ENCODE assay signal across 13 mouse cellular contexts in the genomic region with DNA sequence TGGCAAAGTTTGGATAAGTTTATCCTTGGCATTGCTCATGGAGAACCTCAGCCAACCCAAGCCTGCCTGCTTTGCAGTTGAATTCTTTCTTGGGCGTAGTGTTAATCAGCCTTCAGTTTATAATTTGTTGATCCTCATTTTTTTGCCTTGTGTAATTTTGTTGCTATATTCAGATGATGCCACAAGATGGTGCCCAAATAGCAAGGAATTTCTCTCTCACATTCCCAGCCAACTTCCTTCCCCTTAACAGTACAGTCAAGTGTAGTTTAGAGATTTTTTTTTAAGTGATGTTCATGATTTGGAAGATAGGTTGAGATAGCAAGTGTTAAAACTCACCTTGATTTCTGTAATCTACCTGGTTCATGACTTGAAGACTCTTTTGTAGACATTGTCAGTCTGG. TPM values are rescaled to one million over a fixed set of nuclear protein-coding genes. Genes with fewer than 3 reads are reported as not detected.
DNase-seq lines count a peak whose midpoint lies in the region; TF ChIP-seq lines count a peak whose summit lies in the region.
"Had no signal": no experiment of that assay in that cellular context is flagged by ENCODE, and none has a peak within 500 bp of the region (broad histone marks: within the 10 kb centered on the region; RNA-seq: fewer than 3 reads in every experiment).

No protein-coding gene starts in this region.

- intact Hi-C loops in gastrocnemius, adult 2 months (cut with DNase I) = loop anchor here (5.0 to 10.0 kb wide), 2 partner anchors 63 to 186 kb away; a partner anchor contains a TSS

- H3K27ac ChIP-seq in gastrocnemius, adult 2 months = no peak overlapping the region
- H3K27ac ChIP-seq in layer of hippocampus, adult 2 months = no peak overlapping the region
- H3K27ac ChIP-seq: liver, embryonic 14.5 days; stomach, embryonic 15.5 days had no signal

- H3K4me3 ChIP-seq in gastrocnemius, adult 2 months = no peak overlapping the region
- H3K4me3 ChIP-seq in layer of hippocampus, adult 2 months = no peak overlapping the region
- H3K4me3 ChIP-seq: stomach, embryonic 15.5 days had no signal

- no peak for DNase-seq in gastrocnemius, adult 2 months
- no peak for DNase-seq in gastrocnemius, adult 18-20 months (ENCODE audit: low spot score)
- DNase-seq in layer of hippocampus, adult 2 months (ENCODE audit: low spot score in 2 of 2) = peak; percentile 24 to 42
- no peak for DNase-seq in layer of hippocampus, postnatal 10 days (ENCODE audit: low spot score in 2 of 2)
- peak; percentile 38 for DNase-seq in retina, embryonic 14.5 days (ENCODE audit: low spot score)
- no peak for DNase-seq in retina, postnatal 1 day
- DNase-seq in cerebellum, adult 11 months = no peak
- no peak for DNase-seq in kidney, postnatal 25 days
- DNase-seq: gastrocnemius, postnatal 10 days; kidney, postnatal 36 days had no signal

- TF ChIP-seq CTCF in gastrocnemius, adult 2 months (IDR thresholded peaks at IDR 0.05) = peak; percentile 56
- TF ChIP-seq CTCF in layer of hippocampus, adult 2 months (conservative IDR thresholded peaks at IDR 0.05) = peak; percentile 84

RNA-seq across cellular contexts. Expression of a gene that starts 23.4 kb away (rescaled TPM):
- 1 to 10 TPM; 1.5 to 3.9 TPM for total RNA-seq in gastrocnemius, adult 2 months (2021)
- total RNA-seq in gastrocnemius, adult 18-20 months (2021) = 1 to 10 TPM in 1 of 2 experiments, under 1 TPM in 1; 0.64 to 1.5 TPM
- under 1 TPM; 0.26 to 0.32 TPM for total RNA-seq in layer of hippocampus, adult 2 months (2021)
- total RNA-seq in layer of hippocampus, postnatal 10 days (2021) = under 1 TPM; 0.18 to 0.22 TPM
- total RNA-seq: common myeloid progenitor, adult 5-6 weeks had no signal

Comparison
In these comparisons a context has a peak if more than half of its experiments do, and no peak if none do; other contexts are left out.
1. DNase-seq: peak in layer of hippocampus, adult 2 months (2 of 2) and retina, embryonic 14.5 days (single experiment); none in gastrocnemius, adult 2 months (single experiment), gastrocnemius, adult 18-20 months (single experiment), layer of hippocampus, postnatal 10 days (0 of 2), retina, postnatal 1 day (single experiment), cerebellum, adult 11 months (single experiment) and kidney, postnatal 25 days (0 of 2).